Mouse (Mus musculus): ENCODE measurements around the gene Ddr1. TPM values are rescaled to one million over a fixed set of nuclear protein-coding genes. Genes with fewer than 3 reads are reported as not detected.

The Ddr1 gene
- polyA plus RNA-seq, 2 experiments: 1.1 to 1.7 TPM

GRCm38 (mm10) chr17:35708611-35709010 is 4.2 kb upstream of the Ddr1 start:
- DNase-seq (ENCODE audit: low read depth in 3 of 3, low spot score in 3 of 3) (no peak), ATAC-seq (ENCODE audit: insufficient read depth) (no peak)
- Histone ChIP-seq H3K4me1 (replicated peaks; ENCODE audit: control insufficient read depth in 2 of 2, insufficient read depth in 2 of 2, low read length in 1 of 2) (peaks cover 0 to 18% of the 10 kb centered on the region in 2 experiments; a peak in 2 of 4 replicates), H3K4me2 (ENCODE audit: low read depth) (no peak overlapping the region), H3K27me3 (ENCODE audit: control insufficient read depth, insufficient read depth, low read length) (peaks cover 14% of the 10 kb centered on the region), H3K27ac (no peak overlapping the region), H3K9ac (replicated peaks) (no peak overlapping the region), H3K9me3 (ENCODE audit: control insufficient read depth, low read length) (no peaks in the 10 kb centered on the region), H3K4me3 (ENCODE audit: insufficient read depth in 1 of 2, low read depth in 2 of 2, low read length in 2 of 2) (no peak overlapping the region), H3K36me3 (replicated peaks; ENCODE audit: control insufficient read depth, insufficient read depth, low read depth) (no peaks in the 10 kb centered on the region)
- TF ChIP-seq CTCF (IDR thresholded peaks at IDR 0.05; ENCODE audit: low read depth): no peak
- no peak for TF ChIP-seq EP300 (IDR thresholded peaks at IDR 0.05; ENCODE audit: low read depth)
- WGBS (ENCODE audit: insufficient replicate concordance): 38% methylated on average over 2 of the region's 2 CpGs

GRCm38 (mm10) chr17:35707929-35708328 is 3.5 kb upstream of the Ddr1 start:
- WGBS (ENCODE audit: insufficient replicate concordance): 43% methylated on average over 7 of the region's 7 CpGs
- Histone ChIP-seq H3K36me3 (replicated peaks; ENCODE audit: control insufficient read depth, insufficient read depth, low read depth) (no peaks in the 10 kb centered on the region), H3K4me2 (ENCODE audit: low read depth) (no peak overlapping the region), H3K9ac (replicated peaks) (no peak overlapping the region), H3K4me1 (replicated peaks; ENCODE audit: control insufficient read depth in 2 of 2, insufficient read depth in 2 of 2, low read length in 1 of 2) (peaks cover 0 to 18% of the 10 kb centered on the region in 2 experiments; a peak in 2 of 4 replicates), H3K27me3 (ENCODE audit: control insufficient read depth, insufficient read depth, low read length) (peaks cover 18% of the 10 kb centered on the region), H3K27ac (no peak overlapping the region), H3K9me3 (ENCODE audit: control insufficient read depth, low read length) (no peaks in the 10 kb centered on the region), H3K4me3 (ENCODE audit: insufficient read depth in 1 of 2, low read depth in 2 of 2, low read length in 2 of 2) (no peak overlapping the region)
- ATAC-seq (ENCODE audit: insufficient read depth) (no peak), DNase-seq (ENCODE audit: low read depth in 3 of 3, low spot score in 3 of 3) (no peak)
- no peak for TF ChIP-seq EP300 (IDR thresholded peaks at IDR 0.05; ENCODE audit: low read depth)
- no peak for TF ChIP-seq CTCF (IDR thresholded peaks at IDR 0.05; ENCODE audit: low read depth)

- ATAC-seq (ENCODE audit: insufficient read depth) (no peak), DNase-seq (ENCODE audit: low read depth in 3 of 3, low spot score in 3 of 3) (no peak)
- no peak overlapping the region for H3K27ac ChIP-seq
- H3K9me3 ChIP-seq (ENCODE audit: control insufficient read depth, low read length): no peaks in the 10 kb centered on the region
- H3K9ac ChIP-seq (replicated peaks): no peak overlapping the region
- 23% methylated on average over 4 of the region's 4 CpGs for WGBS (ENCODE audit: insufficient replicate concordance)
- H3K4me3 ChIP-seq (ENCODE audit: insufficient read depth in 1 of 2, low read depth in 2 of 2, low read length in 2 of 2): no peak overlapping the region
- H3K27me3 ChIP-seq (ENCODE audit: control insufficient read depth, insufficient read depth, low read length): peaks cover 39% of the 10 kb centered on the region
- H3K36me3 ChIP-seq (replicated peaks; ENCODE audit: control insufficient read depth, insufficient read depth, low read depth): no peaks in the 10 kb centered on the region
- H3K4me2 ChIP-seq (ENCODE audit: low read depth): no peak overlapping the region
- H3K4me1 ChIP-seq (replicated peaks; ENCODE audit: control insufficient read depth in 2 of 2, insufficient read depth in 2 of 2, low read length in 1 of 2): peaks cover 0 to 9% of the 10 kb centered on the region in 2 experiments; a peak in 2 of 4 replicates
- TF ChIP-seq CTCF (IDR thresholded peaks at IDR 0.05; ENCODE audit: low read depth) (peak; percentile 64), EP300 (IDR thresholded peaks at IDR 0.05; ENCODE audit: low read depth) (no peak)
Measured at GRCm38 (mm10) chr17:35705836-35706235, 1.4 kb upstream of the Ddr1 start.

GRCm38 (mm10) chr17:35703751-35704271 is 610 bp downstream of the Ddr1 start:
- peaks cover 0 to 7% of the 10 kb centered on the region in 2 experiments; a peak in 2 of 4 replicates for H3K4me1 ChIP-seq (replicated peaks; ENCODE audit: control insufficient read depth in 2 of 2, insufficient read depth in 2 of 2, low read length in 1 of 2)
- H3K4me3 ChIP-seq (ENCODE audit: insufficient read depth in 1 of 2, low read depth in 2 of 2, low read length in 2 of 2): no peak overlapping the region
- no peak overlapping the region for H3K9ac ChIP-seq (replicated peaks)
- 8% methylated on average over 14 of the region's 14 CpGs for WGBS (ENCODE audit: insufficient replicate concordance)
- H3K9me3 ChIP-seq (ENCODE audit: control insufficient read depth, low read length): no peaks in the 10 kb centered on the region
- peaks cover 58% of the 10 kb centered on the region for H3K27me3 ChIP-seq (ENCODE audit: control insufficient read depth, insufficient read depth, low read length)
- no peak for ATAC-seq (ENCODE audit: insufficient read depth)
- no peak for DNase-seq (ENCODE audit: low read depth in 3 of 3, low spot score in 3 of 3)
- no peak overlapping the region for H3K27ac ChIP-seq
- H3K36me3 ChIP-seq (replicated peaks; ENCODE audit: control insufficient read depth, insufficient read depth, low read depth): no peaks in the 10 kb centered on the region
- no peak for TF ChIP-seq CTCF (IDR thresholded peaks at IDR 0.05; ENCODE audit: low read depth)
- TF ChIP-seq EP300 (IDR thresholded peaks at IDR 0.05; ENCODE audit: low read depth): no peak
- H3K4me2 ChIP-seq (ENCODE audit: low read depth): no peak overlapping the region

- no peak for ATAC-seq (ENCODE audit: insufficient read depth)
- Histone ChIP-seq H3K9ac (replicated peaks) (no peak overlapping the region), H3K27me3 (ENCODE audit: control insufficient read depth, insufficient read depth, low read length) (peaks cover 64% of the 10 kb centered on the region), H3K4me2 (ENCODE audit: low read depth) (no peak overlapping the region), H3K4me1 (replicated peaks; ENCODE audit: control insufficient read depth in 2 of 2, insufficient read depth in 2 of 2, low read length in 1 of 2) (peaks cover 0 to 6% of the 10 kb centered on the region in 2 experiments; a peak in 2 of 4 replicates), H3K36me3 (replicated peaks; ENCODE audit: control insufficient read depth, insufficient read depth, low read depth) (no peaks in the 10 kb centered on the region), H3K9me3 (ENCODE audit: control insufficient read depth, low read length) (no peaks in the 10 kb centered on the region), H3K27ac (no peak overlapping the region), H3K4me3 (ENCODE audit: insufficient read depth in 1 of 2, low read depth in 2 of 2, low read length in 2 of 2) (no peak overlapping the region)
- WGBS (ENCODE audit: insufficient replicate concordance): 9% methylated on average over 2 of the region's 2 CpGs
- DNase-seq (ENCODE audit: low read depth in 3 of 3, low spot score in 3 of 3): no peak
- TF ChIP-seq CTCF (IDR thresholded peaks at IDR 0.05; ENCODE audit: low read depth): no peak
- no peak for TF ChIP-seq EP300 (IDR thresholded peaks at IDR 0.05; ENCODE audit: low read depth)
Measured at GRCm38 (mm10) chr17:35703065-35703464, 1.4 kb downstream of the Ddr1 start.

All from liver, embryonic 14.5 days (tissue).